Mouse (Mus musculus) liver, adult (tissue): ENCODE measurements around the gene Fam149a.

Source experiments
- GATA4 ChIP-seq: IDR thresholded peaks from 2 replicates; pipeline ENCODE4 v1.6.1; 2014; ENCODE audit warnings: mild to moderate bottlenecking, low read length; ENCODE audit not compliant: insufficient replicate concordance

The Fam149a gene

DNA sequence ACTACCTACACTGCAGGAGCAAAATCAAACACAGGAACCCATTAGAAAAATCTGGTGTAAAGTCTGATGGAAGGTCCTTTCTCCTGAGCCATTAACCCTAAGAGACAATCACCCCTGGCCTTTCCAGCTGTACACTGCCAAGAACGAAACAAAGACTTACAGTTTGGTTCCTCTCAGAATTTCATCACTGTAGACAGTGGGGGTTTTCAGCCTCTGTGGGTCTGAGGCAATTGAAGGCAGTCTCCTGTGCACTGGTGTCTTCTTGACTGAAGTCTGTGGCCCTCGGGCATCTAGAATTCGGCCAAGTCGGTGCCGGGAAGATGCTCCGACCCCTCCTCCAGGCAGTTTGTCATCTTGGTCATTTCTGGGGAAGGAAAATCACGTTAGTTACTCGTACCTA lies 37.8 kb downstream of the Fam149a start:
- no peak for TF ChIP-seq GATA4

DNA sequence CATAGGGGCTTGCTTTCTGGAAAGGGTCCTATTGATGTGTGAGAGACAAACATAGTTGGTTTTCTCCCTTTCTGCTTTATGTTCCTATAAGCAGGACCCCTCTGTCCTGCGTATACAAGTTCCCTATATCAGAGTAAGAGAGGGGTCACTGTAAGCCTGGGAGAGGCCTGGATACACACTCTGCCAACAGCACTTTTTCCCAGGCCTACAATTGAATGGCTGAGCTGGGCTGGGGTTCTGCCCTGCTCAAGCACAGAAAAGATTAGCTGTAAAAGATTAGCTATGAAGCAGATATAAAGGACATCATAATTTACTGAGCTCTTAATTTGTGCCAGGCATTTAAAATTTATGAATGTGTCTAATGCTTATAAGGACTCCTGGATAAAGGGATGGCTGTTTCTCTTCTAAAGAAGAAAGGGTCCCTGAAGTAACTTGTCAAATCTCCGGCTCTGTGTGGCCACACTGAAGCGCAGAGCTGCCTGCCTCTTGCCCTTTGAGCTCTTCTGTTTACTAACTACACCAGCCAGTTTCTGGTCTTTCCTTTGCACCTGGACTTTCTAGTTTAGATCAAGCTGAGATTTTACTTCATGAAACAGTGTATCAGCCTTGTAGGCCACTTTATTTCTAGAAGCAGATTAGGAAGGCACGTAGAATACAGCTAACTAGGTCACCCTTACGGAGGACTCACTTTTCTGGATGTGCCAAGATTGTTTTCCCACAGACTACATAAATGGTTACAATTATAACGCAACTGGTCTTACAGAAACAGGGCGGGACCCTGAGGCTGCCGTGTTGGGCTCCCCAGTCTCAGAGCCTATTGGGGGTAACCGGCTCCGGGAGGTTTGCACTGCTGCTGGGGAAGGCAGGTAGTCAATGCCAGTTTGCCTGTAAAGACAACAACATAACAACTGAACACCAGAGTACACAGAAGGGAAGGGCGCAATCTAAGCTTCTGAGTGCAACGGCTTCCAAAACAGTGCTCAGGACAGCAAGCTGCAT lies 40.2 kb downstream of the Fam149a start:
- no peak for TF ChIP-seq GATA4

DNA sequence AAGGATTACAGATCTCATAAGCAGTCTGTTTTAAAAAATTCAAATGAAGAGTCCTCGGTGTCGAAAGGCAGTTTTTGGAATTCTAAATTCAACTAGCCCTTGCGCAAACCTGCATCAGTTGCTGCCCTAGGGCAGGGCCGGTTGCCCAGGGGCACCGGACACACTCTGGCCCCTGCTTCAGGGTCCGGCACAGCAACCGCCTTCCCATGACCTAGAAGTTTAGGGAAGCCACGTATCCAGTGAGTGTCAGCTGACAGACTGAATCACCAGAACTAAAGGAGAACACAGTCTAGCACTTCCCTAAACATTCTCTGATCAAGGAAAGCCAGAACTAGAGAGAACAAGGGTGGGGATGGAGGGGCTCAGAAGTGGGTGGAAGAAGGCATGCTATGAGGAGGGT lies 48.6 kb downstream of the Fam149a start:
- TF ChIP-seq GATA4: no peak

DNA sequence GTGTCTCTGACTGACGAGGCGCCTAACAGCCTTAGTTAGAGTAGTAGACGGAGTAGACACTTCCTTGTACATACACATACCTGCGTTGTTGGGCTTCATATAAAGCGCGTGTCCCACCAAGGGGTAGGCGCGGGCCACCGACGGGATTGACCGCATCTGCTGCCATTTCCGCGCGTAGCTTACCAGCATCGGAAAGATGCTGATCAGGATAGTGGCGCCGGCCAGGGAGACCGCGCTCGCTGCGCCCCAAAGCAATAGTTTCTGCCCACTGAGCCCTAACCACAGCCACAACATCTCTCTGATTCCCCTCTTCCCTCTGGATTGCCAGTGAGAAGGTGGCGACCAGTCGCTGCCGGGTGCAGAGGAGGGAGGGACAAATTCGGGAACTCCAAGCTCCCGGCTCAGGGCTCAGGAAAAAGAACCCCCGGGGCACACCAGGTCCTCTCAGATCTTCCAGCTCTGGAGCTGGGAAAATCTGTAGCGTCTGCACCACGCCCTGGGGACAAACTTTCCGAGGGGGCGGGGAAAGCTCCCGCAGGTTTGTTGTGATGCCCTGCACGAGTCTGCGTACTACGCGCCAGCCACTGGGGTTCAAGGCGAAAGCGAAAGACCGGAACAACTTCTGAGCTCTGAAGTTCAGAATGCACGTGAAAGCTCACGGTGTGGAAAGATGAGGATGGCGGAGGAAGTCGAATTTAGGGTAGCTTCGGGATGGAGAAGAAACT lies 49.2 kb downstream of the Fam149a start, which contains the start of gene Cyp4v3:
TSS of gene Cyp4v3 (minus strand) at position 532 of the 725 bp plus-strand sequence.
- TF ChIP-seq GATA4: no peak

DNA sequence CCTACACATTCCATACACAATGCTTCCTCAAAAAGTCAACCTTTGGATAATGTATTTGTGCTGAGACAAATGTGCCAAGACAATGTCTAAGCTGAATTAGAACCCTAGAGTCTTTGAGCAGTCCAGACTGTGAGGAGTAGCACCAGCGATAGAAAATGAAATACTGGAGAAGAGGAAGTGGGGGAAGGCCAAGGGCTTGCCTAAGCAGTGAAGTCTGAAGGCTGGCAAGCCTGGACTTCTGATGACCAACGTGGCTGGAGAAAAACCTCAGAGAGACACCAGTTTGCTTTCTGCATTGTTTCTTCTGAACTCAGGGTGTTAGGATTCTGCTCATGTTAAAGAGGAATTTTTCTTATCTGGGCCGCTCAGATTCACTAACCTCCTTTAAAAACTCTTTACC lies 51.2 kb downstream of the Fam149a start:
- no peak for TF ChIP-seq GATA4

DNA sequence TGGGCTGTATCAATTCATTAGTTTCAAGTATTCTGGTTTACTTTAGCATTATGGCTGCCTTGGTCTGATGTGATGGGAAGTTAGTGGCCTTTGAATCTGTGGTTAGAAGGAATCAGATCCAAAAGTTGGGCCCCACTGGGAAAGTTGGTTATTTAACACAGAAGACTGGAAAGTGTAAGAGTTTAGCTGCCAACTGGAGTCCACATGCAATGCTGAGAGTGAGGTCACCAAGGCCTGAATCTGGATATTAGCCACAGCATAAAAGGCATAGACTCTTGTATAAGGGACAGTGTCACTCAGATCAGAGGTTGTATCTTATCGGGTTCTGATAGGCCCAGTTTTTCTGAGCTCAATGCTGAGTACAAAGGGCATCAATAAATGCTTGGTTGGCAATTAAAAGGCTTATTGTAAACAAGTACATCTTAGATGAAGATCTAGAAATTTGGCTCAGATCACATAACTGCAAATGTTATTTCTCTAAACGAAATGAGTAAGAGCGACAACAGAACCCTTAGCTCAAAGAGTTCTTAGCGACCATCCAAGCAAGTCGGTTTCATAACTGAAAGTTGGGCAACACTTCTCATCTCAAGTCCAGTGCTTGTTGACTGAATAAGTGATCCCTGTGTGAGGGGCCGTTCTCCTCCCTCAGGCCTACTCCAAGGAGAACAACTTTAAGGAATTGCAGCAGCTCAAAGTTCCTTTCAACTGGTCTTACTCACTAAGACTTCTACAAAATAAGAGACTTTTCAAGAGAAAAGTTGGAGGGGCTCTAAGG lies 52.7 kb downstream of the Fam149a start:
- TF ChIP-seq GATA4: no peak; the same call in 1 of the 2 replicates

DNA sequence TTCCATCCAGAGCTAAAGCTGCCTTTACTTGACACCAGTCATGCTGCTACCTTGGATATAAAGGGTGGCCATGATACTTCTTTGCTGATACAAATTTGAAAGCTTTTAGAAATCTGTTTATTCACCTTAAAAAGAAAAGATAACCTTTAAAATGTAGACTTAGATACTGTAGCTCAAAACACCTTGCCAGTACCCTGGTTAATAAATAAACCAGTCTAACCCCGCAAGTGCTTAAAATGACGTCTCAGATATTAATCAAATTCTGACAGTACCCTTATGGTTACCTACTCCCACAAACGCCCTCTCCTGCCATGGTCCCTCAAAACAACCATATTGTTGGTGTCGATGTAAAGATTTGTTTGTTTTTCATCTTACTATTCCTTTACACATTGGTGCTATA lies 57.9 kb downstream of the Fam149a start:
- no peak for TF ChIP-seq GATA4

DNA sequence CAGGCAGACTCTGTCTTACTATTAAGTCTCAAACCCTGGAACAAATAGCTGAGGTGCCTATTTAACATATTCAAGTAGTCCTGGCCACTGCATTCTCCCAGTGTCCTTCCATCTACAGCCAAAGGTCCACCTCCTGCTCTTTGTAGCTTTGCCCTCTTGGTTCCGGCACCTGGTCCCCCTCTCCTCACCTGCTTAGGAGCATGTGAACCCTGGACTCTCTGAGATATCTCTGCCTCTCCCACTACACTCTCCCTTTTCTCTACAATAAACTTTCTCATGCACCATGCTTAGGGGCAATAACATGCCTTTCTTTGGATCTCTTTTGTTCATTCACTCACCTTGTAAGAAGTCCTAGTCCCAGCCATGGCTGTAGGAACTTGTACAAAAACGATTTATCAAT lies 60.7 kb downstream of the Fam149a start:
- no peak for TF ChIP-seq GATA4

DNA sequence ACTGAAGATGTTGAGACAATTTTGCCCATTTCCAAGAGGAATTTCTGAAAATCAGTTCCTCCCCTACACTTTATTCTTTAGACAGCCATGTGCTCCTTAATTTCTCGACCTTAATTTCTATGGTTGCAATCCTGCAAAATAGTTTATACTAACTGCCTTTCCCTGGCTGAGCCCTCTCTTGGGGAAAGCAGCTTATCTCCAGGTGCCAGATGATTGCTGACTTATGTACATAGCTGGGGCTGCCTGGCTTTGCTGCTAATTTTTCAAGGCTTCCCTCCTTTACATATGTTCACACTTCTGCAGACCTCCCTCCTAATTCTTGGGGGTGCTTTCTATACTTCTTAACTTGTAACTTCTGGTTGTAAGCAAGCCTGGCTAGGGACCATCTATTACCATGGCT lies 61.2 kb downstream of the Fam149a start:
- TF ChIP-seq GATA4: no peak

DNA sequence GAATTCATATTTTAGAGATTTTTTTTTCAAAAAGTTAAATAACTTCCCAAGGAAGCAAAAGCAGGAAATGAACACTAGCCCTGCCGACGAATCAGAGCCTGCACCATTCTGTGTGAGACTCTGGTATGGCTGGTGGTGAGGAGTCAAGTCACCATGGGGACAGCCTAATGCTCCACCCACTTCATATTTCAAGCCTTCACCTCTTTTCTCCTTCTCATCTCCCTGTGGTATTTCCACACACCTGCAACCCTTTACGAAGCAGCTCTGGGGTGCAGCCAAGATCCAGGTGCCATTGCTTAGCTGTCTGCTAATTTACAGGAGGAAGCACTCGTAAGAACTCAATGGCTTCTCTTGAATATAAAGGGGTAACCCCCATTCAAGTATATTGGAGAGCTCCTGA lies 71.1 kb downstream of the Fam149a start:
- TF ChIP-seq GATA4: no peak

DNA sequence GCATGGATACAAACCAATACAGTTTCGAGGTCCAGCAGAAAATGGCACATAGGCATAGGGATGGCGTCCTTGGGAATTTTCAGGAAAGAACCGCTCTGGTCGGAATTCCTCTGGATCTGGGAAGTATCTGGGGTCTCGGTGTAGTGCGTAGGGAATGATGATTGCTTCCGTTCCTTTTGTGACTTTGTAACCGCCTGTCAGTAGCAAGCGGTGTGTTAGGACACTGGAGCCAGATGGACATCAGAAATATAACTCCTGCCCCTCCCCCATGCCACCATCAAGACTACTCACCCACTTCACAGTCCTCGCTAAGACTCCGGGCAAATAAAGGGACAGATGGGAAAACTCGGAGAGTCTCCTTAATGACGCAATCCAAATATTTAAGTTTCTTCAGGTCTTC lies 73.7 kb downstream of the Fam149a start, which contains the start of gene Gm45753:
TSS of gene Gm45753 (minus strand) at position 101 of the 400 bp plus-strand sequence.
- TF ChIP-seq GATA4: no peak

DNA sequence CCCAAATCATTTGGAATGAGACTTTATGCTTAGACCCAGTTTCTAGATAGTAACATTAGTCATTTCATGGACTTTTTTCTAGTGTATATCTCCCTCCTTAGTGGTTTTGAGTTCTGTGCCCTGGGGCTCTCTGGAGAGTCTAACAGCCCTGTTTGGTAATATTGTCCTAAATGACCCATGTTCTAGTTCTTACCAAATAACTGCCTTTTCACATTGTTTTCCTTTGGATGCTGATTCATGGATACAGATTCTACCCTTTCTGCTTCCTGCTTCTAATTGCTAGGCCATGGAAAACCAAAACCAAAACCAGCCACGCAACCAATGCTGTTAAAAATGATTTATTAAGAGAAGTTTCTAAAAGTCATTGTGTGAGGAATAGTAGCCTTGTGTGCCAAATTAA lies 76.6 kb downstream of the Fam149a start:
- no peak for TF ChIP-seq GATA4

DNA sequence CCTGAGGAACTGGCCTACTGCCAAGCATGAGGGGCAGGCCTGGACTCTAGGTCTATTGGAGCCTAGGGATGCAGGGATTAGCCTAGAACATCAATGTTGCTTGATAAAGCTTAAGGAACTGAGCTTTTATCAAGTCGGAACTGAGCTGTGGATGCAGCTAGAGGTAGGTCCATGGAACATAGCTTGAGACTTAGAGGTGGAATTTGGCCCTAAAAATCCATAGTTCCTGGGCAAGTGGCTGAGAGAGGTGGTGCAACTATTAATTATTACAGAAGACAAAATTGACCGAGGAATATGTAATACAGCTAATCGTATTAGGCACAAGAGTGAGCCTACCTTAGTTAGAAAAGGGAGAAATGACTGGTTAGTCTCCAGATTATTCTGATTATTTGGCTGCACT lies 77.7 kb downstream of the Fam149a start:
- no peak for TF ChIP-seq GATA4

DNA sequence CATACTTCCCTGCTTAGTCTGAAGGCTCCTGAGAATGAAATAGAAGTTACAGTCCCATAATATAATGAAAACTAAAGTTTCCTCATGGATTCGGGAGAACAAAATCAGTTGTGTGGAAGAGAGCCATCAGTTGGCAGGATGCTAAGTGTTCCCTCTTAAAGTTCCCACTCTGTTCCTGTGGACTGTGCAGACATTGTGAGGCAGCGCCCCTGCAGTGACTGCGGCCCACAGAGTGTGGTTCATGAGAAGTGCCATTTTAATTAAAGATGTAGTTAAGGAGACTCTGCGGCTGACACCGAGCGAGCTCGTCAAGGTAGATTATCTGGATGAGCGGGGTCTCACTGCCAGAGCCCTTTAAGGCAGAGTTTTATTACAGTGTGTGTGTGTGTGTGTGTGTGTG lies 79.7 kb downstream of the Fam149a start:
- no peak for TF ChIP-seq GATA4

DNA sequence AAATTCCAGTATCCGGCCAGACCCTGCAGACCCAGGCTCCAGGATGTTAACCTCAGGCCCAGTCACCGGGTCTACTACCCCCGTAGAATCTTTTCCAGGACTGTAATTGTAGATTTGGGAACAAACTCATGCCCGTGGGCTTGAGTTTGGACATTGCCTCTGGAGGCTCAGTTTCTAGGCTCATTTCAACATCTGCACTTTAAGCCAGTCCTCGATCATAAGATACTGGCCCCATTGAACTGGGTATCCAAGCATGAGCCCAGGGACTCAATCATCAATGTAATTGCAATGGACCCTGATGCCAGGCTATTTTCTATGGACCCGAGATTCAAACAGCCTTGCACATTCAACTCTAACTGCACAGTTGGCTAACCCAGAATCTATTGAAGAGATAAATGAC lies 86.8 kb downstream of the Fam149a start:
- no peak for TF ChIP-seq GATA4
